ENCODE assay signal across 27 mouse cellular contexts in the genomic region with DNA sequence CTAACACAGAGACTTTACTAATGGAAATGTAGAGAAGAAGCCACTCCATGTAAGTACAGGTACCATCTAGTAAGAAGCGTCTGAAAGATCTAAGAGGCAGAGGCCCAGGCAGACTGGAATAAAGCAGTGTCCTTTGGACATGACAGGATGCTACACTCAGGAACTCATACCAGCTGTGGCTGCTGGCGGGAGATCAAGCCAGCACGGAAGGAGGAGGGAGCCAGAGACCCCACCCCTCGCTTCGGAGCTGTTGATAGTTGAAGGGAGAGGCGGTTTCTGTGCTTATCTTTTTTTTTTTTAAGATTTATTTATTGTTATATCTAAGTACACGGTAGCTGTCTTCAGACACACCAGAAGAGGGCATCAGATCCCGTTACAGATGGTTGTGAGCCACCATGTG. TPM values are rescaled to one million over a fixed set of nuclear protein-coding genes. Genes with fewer than 3 reads are reported as not detected.
"Had no signal": no experiment of that assay in that cellular context is flagged by ENCODE, and none has a peak within 500 bp of the region (broad histone marks: within the 10 kb centered on the region; RNA-seq: fewer than 3 reads in every experiment).

No protein-coding gene starts in this region.

- H3K9ac ChIP-seq: forebrain, postnatal 0 days; heart, embryonic 13.5 days; heart, embryonic 15.5 days; hindbrain, embryonic 13.5 days; hindbrain, embryonic 15.5 days; limb, embryonic 13.5 days; limb, embryonic 15.5 days; liver, embryonic 12.5 days; liver, embryonic 14.5 days had no signal

- H3K36me3 ChIP-seq: heart, embryonic 13.5 days; heart, embryonic 15.5 days; hindbrain, embryonic 13.5 days; hindbrain, embryonic 15.5 days; limb, embryonic 13.5 days; limb, embryonic 15.5 days; liver, embryonic 12.5 days had no signal

- H3K4me2 ChIP-seq: heart, embryonic 11.5 days; heart, embryonic 13.5 days; heart, embryonic 15.5 days; hindbrain, embryonic 13.5 days; hindbrain, embryonic 15.5 days; limb, embryonic 13.5 days; limb, embryonic 15.5 days; liver, embryonic 12.5 days had no signal

- H3K4me1 ChIP-seq: hindbrain, embryonic 13.5 days; hindbrain, embryonic 15.5 days; limb, embryonic 13.5 days; limb, embryonic 15.5 days; liver, embryonic 12.5 days had no signal

- DNase-seq: forebrain, postnatal 0 days; gastrocnemius, postnatal 14 days; gastrocnemius, postnatal 36 days; heart, adult 11 months; heart, adult 2 months; heart, postnatal 36 days; kidney, adult 18-20 months; kidney, adult 8-10 months; kidney, postnatal 25 days; layer of hippocampus, adult 9-11 months; layer of hippocampus, postnatal 36 days; left cerebral cortex, postnatal 4 days had no signal

- H3K27me3 ChIP-seq: heart, embryonic 15.5 days; hindbrain, embryonic 13.5 days; hindbrain, embryonic 15.5 days; limb, embryonic 13.5 days; limb, embryonic 15.5 days had no signal

- H3K27ac ChIP-seq: heart, adult 2 months; heart, embryonic 13.5 days; heart, embryonic 15.5 days; hindbrain, embryonic 13.5 days; hindbrain, embryonic 15.5 days; hindbrain, postnatal 0 days; limb, embryonic 13.5 days; limb, embryonic 15.5 days; liver, embryonic 12.5 days; liver, embryonic 14.5 days had no signal

- H3K9me3 ChIP-seq: heart, embryonic 13.5 days; heart, embryonic 15.5 days; hindbrain, embryonic 13.5 days; hindbrain, embryonic 15.5 days; limb, embryonic 13.5 days; limb, embryonic 15.5 days; liver, embryonic 12.5 days had no signal

- ATAC-seq: forebrain, postnatal 0 days; hindbrain, postnatal 0 days; intestine, embryonic 16.5 days; liver, embryonic 12.5 days had no signal

- H3K4me3 ChIP-seq: heart, adult 2 months; heart, embryonic 13.5 days; heart, embryonic 15.5 days; hindbrain, embryonic 13.5 days; hindbrain, embryonic 15.5 days; limb, embryonic 13.5 days; limb, embryonic 15.5 days; liver, embryonic 12.5 days had no signal

RNA-seq across cellular contexts. Expression of a gene that starts 18.9 kb away (rescaled TPM):
- polyA plus RNA-seq: gonadal fat pad, adult 2 months; heart, embryonic 15.5 days; heart, postnatal 0 days; limb, embryonic 11.5 days; liver, adult 2 months; liver, embryonic 12.5 days had no signal
